Mouse (Mus musculus): ENCODE results near the gene Rnd1. TPM values are rescaled to one million over a fixed set of nuclear protein-coding genes. Genes with fewer than 3 reads are reported as not detected.

Rnd1 gene
- total and polyA plus RNA-seq, 3 experiments: 1.1 to 2.6 (median 1.3) TPM

DNA sequence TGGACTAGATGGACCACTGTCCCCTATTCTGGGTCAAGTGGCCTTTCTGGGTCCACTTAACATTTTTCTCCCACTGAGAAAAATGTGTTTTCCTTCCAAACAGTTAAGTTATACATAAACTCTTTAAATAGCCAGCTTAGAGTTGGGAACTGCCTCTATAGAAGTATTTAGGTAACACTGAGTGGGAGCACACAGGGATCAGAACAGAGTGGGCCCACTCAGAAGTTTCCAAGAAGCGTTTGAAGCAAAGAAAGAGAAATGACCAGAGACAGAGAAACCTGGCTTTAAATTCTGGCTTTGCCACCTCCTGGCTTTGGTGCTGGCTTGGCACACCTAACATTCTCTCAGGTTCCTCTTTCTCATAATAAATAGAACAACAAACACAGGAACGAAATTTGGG, 12.4 kb upstream of the Rnd1 start:
- Histone ChIP-seq H3K79me2 (replicated peaks; ENCODE audit: control insufficient read depth, insufficient read depth, low read length) (no peaks in the 10 kb centered on the region), H3K27me3 (ENCODE audit: control insufficient read depth, insufficient read depth, low read length) (no peaks in the 10 kb centered on the region), H3K4me1 (ENCODE audit: control insufficient read depth, insufficient read depth, low read length) (peaks cover 6% of the 10 kb centered on the region), H3K9ac (ENCODE audit: low read depth, low read length) (no peak overlapping the region), H3K36me3 (ENCODE audit: control insufficient read depth, insufficient read depth, low read length) (no peaks in the 10 kb centered on the region), H3K27ac (no peak overlapping the region), H3K4me3 (no peak overlapping the region)
- TF ChIP-seq CTCF (IDR thresholded peaks at IDR 0.05) (no peak), EP300 (IDR thresholded peaks at IDR 0.05; ENCODE audit: insufficient read depth, low read depth, low read length) (no peak), POLR2A (IDR thresholded peaks at IDR 0.05; ENCODE audit: insufficient read depth, low read depth, low read length) (no peak)
- intact Hi-C loops (cut with DNase I): no loop called here
- no peak for DNase-seq
- WGBS: 79% methylated on average over 2 of the region's 2 CpGs

DNA sequence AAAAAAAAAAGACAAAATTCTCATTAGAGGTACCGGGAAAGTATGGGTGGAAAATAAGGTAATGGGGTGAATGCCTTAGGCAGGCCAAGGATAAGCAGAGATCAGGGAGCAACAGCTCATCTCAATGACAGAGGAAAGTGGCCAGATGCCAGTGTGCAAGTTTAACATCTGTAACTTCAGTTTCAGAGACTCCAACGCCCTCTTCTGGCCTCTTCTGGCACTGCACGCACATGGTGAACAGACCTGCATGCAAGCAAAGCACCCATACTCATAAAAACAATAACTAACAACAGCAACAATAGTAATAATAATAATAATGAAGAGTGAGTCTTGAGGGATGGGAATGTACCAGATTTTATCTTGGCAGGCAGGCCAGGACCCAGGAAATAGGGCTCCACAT, 8.7 kb upstream of the Rnd1 start:
- Histone ChIP-seq H3K4me3 (no peak overlapping the region), H3K27me3 (ENCODE audit: control insufficient read depth, insufficient read depth, low read length) (no peaks in the 10 kb centered on the region), H3K9ac (ENCODE audit: low read depth, low read length) (no peak overlapping the region), H3K36me3 (ENCODE audit: control insufficient read depth, insufficient read depth, low read length) (no peaks in the 10 kb centered on the region), H3K79me2 (replicated peaks; ENCODE audit: control insufficient read depth, insufficient read depth, low read length) (no peaks in the 10 kb centered on the region), H3K4me1 (ENCODE audit: control insufficient read depth, insufficient read depth, low read length) (no peaks in the 10 kb centered on the region), H3K27ac (no peak overlapping the region)
- DNase-seq: no peak
- WGBS: 67% methylated on average over 3 of the region's 3 CpGs
- intact Hi-C loops (cut with DNase I): no loop called here
- TF ChIP-seq EP300 (IDR thresholded peaks at IDR 0.05; ENCODE audit: insufficient read depth, low read depth, low read length) (no peak), POLR2A (IDR thresholded peaks at IDR 0.05; ENCODE audit: insufficient read depth, low read depth, low read length) (no peak), CTCF (IDR thresholded peaks at IDR 0.05) (no peak)

DNA sequence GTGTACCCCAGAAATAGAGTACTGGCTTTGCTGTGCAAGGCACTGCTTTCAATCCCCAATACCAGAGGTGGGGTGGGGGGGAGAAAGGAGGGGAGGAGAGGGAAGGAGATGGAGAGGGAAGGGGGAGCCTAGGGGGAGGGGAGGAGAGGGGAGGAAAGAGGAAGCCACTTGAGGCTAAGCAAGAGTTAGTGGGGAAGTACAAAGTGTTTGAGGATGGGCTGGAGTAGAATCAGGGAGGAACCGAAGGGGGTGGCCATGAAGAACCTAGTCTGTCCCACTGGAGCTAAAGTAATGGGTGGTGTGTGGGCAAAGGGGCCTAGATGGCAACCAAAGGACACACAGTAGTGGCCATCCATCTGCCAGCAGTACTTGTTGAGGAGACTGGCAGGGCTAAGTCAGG, 6.5 kb upstream of the Rnd1 start:
- no peaks in the 10 kb centered on the region for H3K36me3 ChIP-seq (ENCODE audit: control insufficient read depth, insufficient read depth, low read length)
- H3K9ac ChIP-seq (ENCODE audit: low read depth, low read length): no peak overlapping the region
- TF ChIP-seq EP300 (IDR thresholded peaks at IDR 0.05; ENCODE audit: insufficient read depth, low read depth, low read length) (no peak), POLR2A (IDR thresholded peaks at IDR 0.05; ENCODE audit: insufficient read depth, low read depth, low read length) (no peak), CTCF (IDR thresholded peaks at IDR 0.05) (no peak)
- H3K4me3 ChIP-seq: no peak overlapping the region
- no peaks in the 10 kb centered on the region for H3K27me3 ChIP-seq (ENCODE audit: control insufficient read depth, insufficient read depth, low read length)
- no peak overlapping the region for H3K27ac ChIP-seq
- H3K79me2 ChIP-seq (replicated peaks; ENCODE audit: control insufficient read depth, insufficient read depth, low read length): no peaks in the 10 kb centered on the region
- H3K4me1 ChIP-seq (ENCODE audit: control insufficient read depth, insufficient read depth, low read length): no peaks in the 10 kb centered on the region
- intact Hi-C loops (cut with DNase I): no loop called here
- 96% methylated on average over 1 of the region's 1 CpGs for WGBS
- no peak for DNase-seq

DNA sequence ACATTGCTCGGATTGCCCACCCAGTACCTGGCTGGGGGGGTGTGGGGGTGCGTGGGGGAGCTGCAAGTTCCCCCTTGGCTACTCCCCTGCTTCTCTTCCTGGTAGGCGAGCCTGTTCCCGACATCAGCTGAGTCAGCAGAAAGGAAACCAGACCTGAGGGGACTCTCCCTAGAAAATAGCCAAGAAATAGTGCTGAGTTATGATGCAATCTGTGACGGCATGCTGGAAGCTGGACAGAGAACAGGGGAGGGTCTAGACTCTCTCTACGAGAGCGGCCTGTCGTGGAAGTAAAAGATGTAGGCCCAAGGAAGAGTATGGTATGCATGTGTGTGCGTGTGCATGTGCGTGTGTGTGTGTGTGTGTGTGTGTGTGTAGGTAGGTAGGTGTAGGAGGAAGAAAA, 5.9 kb upstream of the Rnd1 start:
- Histone ChIP-seq H3K4me1 (ENCODE audit: control insufficient read depth, insufficient read depth, low read length) (no peaks in the 10 kb centered on the region), H3K36me3 (ENCODE audit: control insufficient read depth, insufficient read depth, low read length) (no peaks in the 10 kb centered on the region), H3K9ac (ENCODE audit: low read depth, low read length) (no peak overlapping the region), H3K4me3 (no peak overlapping the region), H3K27ac (no peak overlapping the region), H3K27me3 (ENCODE audit: control insufficient read depth, insufficient read depth, low read length) (no peaks in the 10 kb centered on the region), H3K79me2 (replicated peaks; ENCODE audit: control insufficient read depth, insufficient read depth, low read length) (no peaks in the 10 kb centered on the region)
- no peak for DNase-seq
- no peak for TF ChIP-seq CTCF (IDR thresholded peaks at IDR 0.05)
- no peak for TF ChIP-seq EP300 (IDR thresholded peaks at IDR 0.05; ENCODE audit: insufficient read depth, low read depth, low read length)
- TF ChIP-seq POLR2A (IDR thresholded peaks at IDR 0.05; ENCODE audit: insufficient read depth, low read depth, low read length): no peak
- intact Hi-C loops (cut with DNase I): no loop called here
- WGBS: 43% methylated on average over 10 of the region's 10 CpGs

DNA sequence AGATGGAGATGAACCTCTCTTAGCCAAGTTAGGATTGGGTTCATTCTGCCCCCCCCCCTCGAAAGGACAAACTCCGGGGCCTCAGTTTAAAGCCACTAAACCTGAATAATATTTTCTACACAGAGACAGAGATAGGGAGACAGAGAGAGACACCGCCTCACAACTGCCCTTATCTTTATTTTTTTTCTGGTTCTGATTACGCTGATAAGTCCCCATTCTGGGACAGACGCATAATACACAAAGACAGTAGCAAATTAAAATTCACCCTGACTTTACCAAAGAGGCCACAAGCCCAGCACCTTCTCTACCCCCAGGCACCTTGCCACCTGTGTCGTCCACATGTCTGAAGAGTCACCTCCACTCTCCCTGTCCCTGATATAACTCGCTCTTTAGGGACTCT, 4.4 kb upstream of the Rnd1 start:
- Histone ChIP-seq H3K36me3 (ENCODE audit: control insufficient read depth, insufficient read depth, low read length) (no peaks in the 10 kb centered on the region), H3K27me3 (ENCODE audit: control insufficient read depth, insufficient read depth, low read length) (no peaks in the 10 kb centered on the region), H3K9ac (ENCODE audit: low read depth, low read length) (no peak overlapping the region), H3K4me3 (no peak overlapping the region), H3K79me2 (replicated peaks; ENCODE audit: control insufficient read depth, insufficient read depth, low read length) (no peaks in the 10 kb centered on the region), H3K4me1 (ENCODE audit: control insufficient read depth, insufficient read depth, low read length) (no peaks in the 10 kb centered on the region), H3K27ac (no peak overlapping the region)
- WGBS: 83% methylated on average over 7 of the region's 7 CpGs
- no peak for DNase-seq
- TF ChIP-seq POLR2A (IDR thresholded peaks at IDR 0.05; ENCODE audit: insufficient read depth, low read depth, low read length): no peak
- intact Hi-C loops (cut with DNase I): no loop called here

DNA sequence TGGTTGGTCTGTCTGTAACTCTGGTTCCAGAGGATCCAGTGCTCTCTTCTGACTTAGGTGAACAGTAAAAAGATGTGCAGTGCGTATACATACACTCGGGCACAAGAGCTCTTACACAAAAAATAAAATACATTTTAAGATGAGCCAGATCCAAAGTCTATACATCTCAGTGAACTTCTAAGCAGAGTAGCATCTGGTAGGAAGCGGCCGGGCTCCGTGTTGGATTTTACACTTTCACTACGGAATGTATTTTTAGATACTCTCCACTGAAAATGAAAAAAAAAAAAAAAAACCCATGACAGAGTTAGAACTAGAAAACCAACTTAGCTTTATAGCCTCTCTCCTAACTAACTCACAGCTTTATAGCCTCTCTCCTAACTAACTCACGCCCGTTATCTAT, 3.4 kb upstream of the Rnd1 start:
- no peak for TF ChIP-seq POLR2A (IDR thresholded peaks at IDR 0.05; ENCODE audit: insufficient read depth, low read depth, low read length)
- TF ChIP-seq EP300 (IDR thresholded peaks at IDR 0.05; ENCODE audit: insufficient read depth, low read depth, low read length): no peak
- no peak for TF ChIP-seq CTCF (IDR thresholded peaks at IDR 0.05)
- 77% methylated on average over 8 of the region's 8 CpGs for WGBS
- Histone ChIP-seq H3K36me3 (ENCODE audit: control insufficient read depth, insufficient read depth, low read length) (no peaks in the 10 kb centered on the region), H3K4me3 (no peak overlapping the region), H3K27ac (no peak overlapping the region), H3K27me3 (ENCODE audit: control insufficient read depth, insufficient read depth, low read length) (no peaks in the 10 kb centered on the region), H3K79me2 (replicated peaks; ENCODE audit: control insufficient read depth, insufficient read depth, low read length) (no peaks in the 10 kb centered on the region), H3K4me1 (ENCODE audit: control insufficient read depth, insufficient read depth, low read length) (no peaks in the 10 kb centered on the region; the same call in 1 of the 2 replicates), H3K9ac (ENCODE audit: low read depth, low read length) (no peak overlapping the region)
- DNase-seq: no peak
- intact Hi-C loops (cut with DNase I): no loop called here

Data from heart, adult 2 months (tissue).